Mouse (Mus musculus) neutrophil, adult 83 days (primary cell): ENCODE data around the gene Slc25a16. TPM values are rescaled to one million over a fixed set of nuclear protein-coding genes. Genes with fewer than 3 reads are reported as not detected.

ENCODE experiments used
- total RNA-seq, 2 experiments: library from RNA; stranded (reverse); gene quantifications; one replicate each; pipeline ENCODE4 v1.2.4; 2023

Slc25a16 gene
- 10 to 100 TPM; 13.0 to 17.1 TPM for total RNA-seq

DNA sequence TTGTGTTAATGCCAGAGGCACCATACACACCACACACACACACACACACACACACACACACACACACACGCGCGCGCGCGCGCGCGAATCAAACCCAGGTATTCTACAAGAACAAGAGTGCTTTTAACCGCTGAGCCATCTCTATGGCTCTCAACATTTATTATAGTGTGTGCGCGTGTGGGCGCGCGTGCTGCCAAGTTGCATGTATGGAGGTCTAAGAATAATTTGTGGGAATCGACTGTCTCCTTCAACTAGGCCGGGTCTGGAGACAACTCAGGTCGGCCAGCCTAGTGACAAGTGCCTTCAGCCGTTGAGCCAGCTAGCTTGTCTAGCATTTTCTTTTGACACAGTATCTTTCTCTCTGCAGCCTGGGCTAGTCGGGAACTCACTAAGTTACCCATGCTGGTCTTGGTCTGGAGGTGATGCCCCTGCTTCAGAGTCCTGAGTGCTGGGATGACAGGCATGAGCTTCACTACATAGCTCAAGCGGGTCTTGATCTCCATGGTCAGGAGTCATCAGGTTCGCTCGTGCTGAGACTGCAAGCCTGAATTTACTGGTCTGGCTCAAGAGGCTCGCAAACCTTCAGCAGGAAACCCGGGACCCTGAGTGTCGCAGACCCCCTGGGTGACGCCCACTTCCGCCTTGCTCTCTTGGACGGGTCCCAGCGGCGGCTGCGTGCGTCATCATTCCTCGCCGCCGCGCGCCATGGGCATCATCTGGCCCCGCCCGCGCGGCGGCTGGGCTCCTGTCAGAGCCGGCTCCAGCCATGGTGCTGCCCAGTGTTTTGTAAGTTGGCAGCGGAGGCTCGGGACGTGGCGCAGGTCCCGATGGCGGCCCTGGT lies at the start of gene Slc25a16:
TSS of gene Slc25a16 (plus strand) at position 709 of the 841 bp plus-strand sequence.

DNA sequence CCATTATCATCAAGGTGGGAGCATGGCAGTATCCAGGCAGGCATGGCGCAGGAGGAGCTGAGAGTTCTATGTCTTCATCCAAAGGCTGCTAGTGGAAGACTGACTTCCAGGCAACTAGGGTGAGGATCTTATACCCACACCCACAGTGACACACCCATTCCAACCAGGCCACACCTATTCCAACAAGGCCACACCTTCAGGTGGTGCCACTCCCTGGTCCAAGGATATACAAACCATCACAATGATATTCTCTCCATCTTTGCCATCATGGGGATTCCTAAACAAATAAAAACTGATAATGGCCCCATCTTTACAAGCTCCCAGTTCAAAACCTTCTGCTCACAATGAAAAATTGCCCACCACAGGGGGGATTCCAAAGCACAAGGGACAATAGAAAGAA lies 11.5 kb upstream of the Slc25a16 start, which contains the start of gene Tet1:
TSS of gene Tet1 (minus strand) at position 101 of the 400 bp plus-strand sequence.

DNA sequence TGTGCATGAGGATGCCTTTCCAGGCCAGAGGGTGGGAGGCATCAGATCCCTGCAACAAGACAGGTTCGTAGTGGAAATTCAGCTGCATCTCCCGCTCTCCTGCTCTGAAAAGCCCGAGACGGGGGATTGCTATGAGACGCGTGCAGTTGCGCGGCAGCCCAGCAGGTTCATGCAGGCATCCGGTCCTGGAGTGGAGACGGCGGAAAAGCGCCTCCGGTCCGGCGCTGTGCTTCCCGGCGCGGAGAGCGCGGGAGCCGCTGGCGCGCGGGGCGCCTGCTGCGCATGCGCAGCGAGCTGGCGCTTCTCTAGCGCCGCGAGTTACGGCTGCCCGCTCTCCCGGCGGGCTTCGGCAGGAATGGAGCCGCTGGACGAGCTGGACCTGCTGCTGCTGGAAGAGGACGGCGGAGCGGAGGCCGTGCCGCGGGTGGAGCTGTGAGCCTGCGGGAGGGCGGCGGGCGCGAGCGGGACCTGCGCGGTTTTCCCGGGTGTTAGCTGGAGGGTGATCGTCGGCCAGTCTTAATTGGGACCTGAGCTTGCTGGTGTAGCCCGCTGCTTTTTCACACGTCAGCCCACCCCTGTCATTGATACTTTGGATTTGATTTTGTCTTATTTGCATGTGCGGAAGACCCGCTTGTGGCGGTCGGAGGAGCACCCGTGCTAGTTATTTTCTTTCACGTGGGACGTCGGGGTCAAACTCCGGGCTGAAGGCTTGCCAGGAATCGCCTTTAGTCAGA lies 26.5 kb downstream of the Slc25a16 start, which contains the start of gene Dna2:
TSS of gene Dna2 (plus strand) at position 289 of the 734 bp plus-strand sequence.

DNA sequence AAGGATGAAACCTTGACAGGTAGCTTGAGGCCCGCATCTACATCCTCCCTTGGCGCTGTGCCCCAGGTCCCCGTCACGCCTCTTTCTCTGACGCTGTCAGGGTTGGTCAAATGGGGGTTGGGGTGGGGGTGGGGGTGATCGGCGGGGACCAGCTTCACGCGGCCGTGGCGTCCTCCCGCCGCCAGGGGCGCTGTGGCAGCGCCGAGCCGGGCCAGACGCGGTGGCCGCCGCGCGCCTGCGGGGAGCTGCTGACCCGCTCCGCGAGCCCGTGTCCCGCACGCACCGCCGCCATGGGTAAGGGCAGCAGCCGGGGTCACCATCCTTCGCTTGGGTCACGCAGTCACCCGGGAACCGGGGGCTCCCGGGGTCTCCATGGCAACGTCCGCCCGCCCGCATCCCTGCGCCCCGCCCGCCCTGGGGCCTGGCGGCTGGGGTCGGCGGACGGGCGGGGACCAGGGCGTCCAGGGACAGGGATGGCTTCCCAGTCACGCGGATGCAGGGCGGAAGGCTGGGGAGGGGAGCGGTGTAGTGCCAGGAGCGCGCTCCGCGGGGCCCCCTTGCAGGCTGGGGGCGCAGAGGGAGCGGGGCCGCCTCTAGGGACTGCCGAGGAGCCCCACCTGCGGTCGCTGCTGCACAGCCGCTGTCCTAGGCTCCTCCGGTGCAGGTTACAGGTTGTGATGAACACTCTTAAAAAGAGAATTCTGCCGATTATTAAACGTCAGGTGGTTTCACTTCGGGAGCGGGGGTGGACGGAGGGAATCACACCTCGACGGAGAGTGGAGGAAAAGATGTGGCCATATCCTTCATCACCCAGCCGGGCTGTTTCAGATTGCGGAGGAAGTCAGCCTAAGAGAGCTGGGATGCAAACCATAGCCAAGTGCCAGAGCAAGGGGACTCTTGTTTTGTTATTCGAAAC lies 59.9 kb downstream of the Slc25a16 start, which contains the start of gene Rufy2:
TSS of gene Rufy2 (plus strand) at position 185 of the 916 bp plus-strand sequence.

Other genes with a start within 250 kb of the Slc25a16 start
- gene Stox1, start 194.5 kb upstream of the Slc25a16 start, total RNA-seq, result under 1 TPM in 1 of 2 experiments, not detected in 1; 0.46 TPM
- 10 to 100 TPM; 68.5 to 73.3 TPM for gene Ccar1, start 128.3 kb upstream of the Slc25a16 start, total RNA-seq
- 1 to 10 TPM; 1.9 to 3.1 TPM for gene Tet1, start 11.6 kb upstream of the Slc25a16 start, total RNA-seq
- gene Dna2, start 26.4 kb downstream of the Slc25a16 start, total RNA-seq, result 10 to 100 TPM; 56.4 to 57.7 TPM
- 1 to 10 TPM; 4.6 to 6.1 TPM for gene Rufy2, start 59.6 kb downstream of the Slc25a16 start, total RNA-seq
- gene Hnrnph3, start 103.6 kb downstream of the Slc25a16 start, total RNA-seq, result 10 to 100 TPM; 31.2 to 31.3 TPM
- gene Pbld2, start 103.7 kb downstream of the Slc25a16 start, total RNA-seq, result 1 to 10 TPM in 1 of 2 experiments, under 1 TPM in 1; 0.68 to 1.1 TPM
- gene Pbld1, start 139.5 kb downstream of the Slc25a16 start, total RNA-seq, result not detected
- gene Atoh7, start 179.0 kb downstream of the Slc25a16 start, total RNA-seq, result not detected